Mouse (Mus musculus) hindbrain, embryonic 13.5 days (tissue): ENCODE results near the gene Rnf8. TPM values are rescaled to one million over a fixed set of nuclear protein-coding genes. Genes with fewer than 3 reads are reported as not detected.

Experiments used
- ATAC-seq: fragments of 200-750 bp; cut with Nextera tagmentation; 2 replicates; pipeline ENCODE4 v1.8.0; 2017; ENCODE audit warnings: moderate TSS enrichment; ENCODE audit not compliant: low FRiP score
- H3K27ac ChIP-seq: fragments of 300-500 bp; sonication (generic); 2 replicates; pipeline ENCODE4 v1.5.1; 2015; ENCODE audit warnings: inconsistent platforms, mild to moderate bottlenecking, moderate library complexity
- H3K27me3 ChIP-seq: fragments of 300-500 bp; sonication (generic); 2 replicates; pipeline ENCODE4 v1.6.1; 2015; ENCODE audit warnings: mild to moderate bottlenecking, inconsistent platforms
- H3K36me3 ChIP-seq: fragments of 300-500 bp; sonication (generic); 2 replicates; pipeline ENCODE4 v1.6.1; 2015; ENCODE audit warnings: mild to moderate bottlenecking, inconsistent platforms
- H3K4me1 ChIP-seq: fragments of 300-500 bp; sonication (generic); replicated peaks from 2 replicates; pipeline ENCODE4 v1.6.1; 2015; ENCODE audit warnings: inconsistent platforms
- H3K4me2 ChIP-seq: fragments of 300-500 bp; sonication (generic); 2 replicates; pipeline ENCODE4 v1.6.1; 2015; ENCODE audit warnings: inconsistent platforms, mild to moderate bottlenecking, moderate library complexity
- H3K4me3 ChIP-seq: fragments of 300-500 bp; sonication (generic); 2 replicates; pipeline ENCODE4 v1.5.1; 2015; ENCODE audit warnings: mild to moderate bottlenecking, inconsistent platforms
- H3K9ac ChIP-seq: fragments of 300-500 bp; sonication (generic); 2 replicates; pipeline ENCODE4 v1.6.1; 2015; ENCODE audit warnings: mild to moderate bottlenecking, inconsistent platforms
- H3K9me3 ChIP-seq: fragments of 300-500 bp; sonication (generic); 2 replicates; pipeline ENCODE4 v1.6.1; 2016; ENCODE audit warnings: inconsistent platforms
- WGBS: fragments of 180-500 bp; shearing (Covaris S2); methylation state at CpG from one replicate; pipeline ENCODE4 v1.1.7; 2015; 5-methylcytosine and 5-hydroxymethylcytosine counted together
- microRNA-seq: library from miRNA; unstranded; fragments of <30 nt; microRNA quantifications from one replicate; pipeline ENCODE4, GENCODE M21; 2016
- polyA plus RNA-seq: library from polyadenylated mRNA; unstranded; fragments of >200 nt; fragmentation: Nextera tagmentation; extraction: Ambion mirVana; gene quantifications from 2 replicates; pipeline ENCODE4 v1.2.1, GENCODE M21; 2015

Gene Rnf8
- polyA plus RNA-seq, 1 experiment from 2014 or later = 83.4 TPM

DNA sequence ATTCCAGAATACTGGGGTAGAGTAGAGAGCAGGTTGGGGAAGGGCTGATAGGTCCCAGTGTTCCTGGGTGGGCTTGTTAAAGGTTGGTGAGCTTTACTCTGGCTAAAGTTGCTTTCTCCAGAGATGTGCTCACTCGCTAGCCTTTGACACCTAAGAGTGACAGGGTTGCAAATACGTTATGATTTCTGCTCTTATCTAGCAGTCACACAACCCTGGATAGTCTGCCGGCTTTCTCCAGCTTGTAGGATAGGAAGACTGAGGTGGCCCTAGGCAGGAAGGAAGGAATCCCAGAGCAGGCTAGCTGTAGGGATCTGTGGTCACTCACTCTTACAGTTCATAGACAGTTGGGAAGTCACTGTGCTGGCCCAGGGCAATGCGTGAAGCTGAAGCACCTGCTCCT, 69.7 kb downstream of the Rnf8 start:
- Histone ChIP-seq H3K9ac (no peak overlapping the region), H3K36me3 (peaks cover 92% of the 10 kb centered on the region), H3K4me2 (no peak overlapping the region), H3K9me3 (no peaks in the 10 kb centered on the region), H3K4me1 (0 out of 2 replicates have a peak, but pooled peaks cover 13% of the 10 kb centered on the region), H3K4me3 (no peak overlapping the region), H3K27ac (no peak overlapping the region), H3K27me3 (no peaks in the 10 kb centered on the region)
- ATAC-seq = no peak
- whole genome bisulfite sequencing = 95% methylated on average over 4 of the region's 4 CpGs

DNA sequence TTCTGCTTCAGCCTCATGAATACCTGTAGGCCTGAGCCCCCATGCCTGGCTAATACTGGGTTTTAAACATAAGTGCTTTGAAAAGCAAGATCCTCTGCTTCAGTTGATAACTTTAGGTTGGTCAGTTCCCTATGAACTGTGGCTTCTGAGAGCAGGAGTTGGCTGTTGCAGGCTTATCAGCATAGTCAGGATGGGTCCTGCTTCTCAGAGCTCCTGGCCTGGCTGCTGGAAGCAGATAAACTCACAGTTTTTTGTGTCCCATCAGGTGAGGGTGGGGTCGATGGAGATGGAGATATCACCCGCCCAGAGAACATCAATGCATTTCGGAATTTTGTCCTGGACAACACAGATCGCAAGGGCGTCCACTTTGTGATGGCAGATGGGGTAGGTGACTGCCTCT, 72.2 kb downstream of the Rnf8 start:
- Histone ChIP-seq H3K9me3 (no peaks in the 10 kb centered on the region), H3K27ac (no peak overlapping the region), H3K4me1 (0 out of 2 replicates have a peak, but pooled peaks cover 3% of the 10 kb centered on the region), H3K36me3 (peaks cover 92% of the 10 kb centered on the region), H3K9ac (no peak overlapping the region), H3K27me3 (no peaks in the 10 kb centered on the region), H3K4me2 (no peak overlapping the region), H3K4me3 (no peak overlapping the region)
- no peak for ATAC-seq
- WGBS = 96% methylated on average over 5 of the region's 5 CpGs

DNA sequence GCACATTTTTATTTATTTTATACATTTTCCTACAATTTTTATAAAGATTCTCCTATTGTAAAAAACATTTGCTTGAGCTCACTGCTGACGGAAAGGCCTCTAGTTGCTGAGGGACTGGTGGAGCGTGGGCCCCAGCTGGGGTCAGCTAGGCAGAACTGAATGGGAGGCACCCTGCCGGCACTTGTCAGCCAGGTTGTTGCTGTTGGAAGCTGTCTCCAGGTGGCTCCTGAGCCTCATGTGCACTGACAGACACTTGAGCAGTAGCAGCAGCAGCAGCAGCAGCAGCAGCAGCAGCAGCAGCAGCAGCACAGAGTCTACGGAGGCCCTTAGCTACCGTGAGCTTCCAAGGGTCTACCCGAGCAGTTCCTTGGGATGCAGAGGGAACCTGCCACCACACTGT, 72.8 kb downstream of the Rnf8 start:
- 77% methylated on average over 6 of the region's 6 CpGs for WGBS
- no peak overlapping the region for H3K4me2 ChIP-seq
- peaks cover 88% of the 10 kb centered on the region for H3K36me3 ChIP-seq
- no peaks in the 10 kb centered on the region for H3K9me3 ChIP-seq
- H3K4me1 ChIP-seq = 0 out of 2 replicates have a peak, but pooled peaks cover 3% of the 10 kb centered on the region
- no peak overlapping the region for H3K4me3 ChIP-seq
- peak overlapping the region; percentile 40; the same call in 1 of the 2 replicates for H3K27ac ChIP-seq
- no peak for ATAC-seq
- no peaks in the 10 kb centered on the region for H3K27me3 ChIP-seq
- no peak overlapping the region for H3K9ac ChIP-seq

DNA sequence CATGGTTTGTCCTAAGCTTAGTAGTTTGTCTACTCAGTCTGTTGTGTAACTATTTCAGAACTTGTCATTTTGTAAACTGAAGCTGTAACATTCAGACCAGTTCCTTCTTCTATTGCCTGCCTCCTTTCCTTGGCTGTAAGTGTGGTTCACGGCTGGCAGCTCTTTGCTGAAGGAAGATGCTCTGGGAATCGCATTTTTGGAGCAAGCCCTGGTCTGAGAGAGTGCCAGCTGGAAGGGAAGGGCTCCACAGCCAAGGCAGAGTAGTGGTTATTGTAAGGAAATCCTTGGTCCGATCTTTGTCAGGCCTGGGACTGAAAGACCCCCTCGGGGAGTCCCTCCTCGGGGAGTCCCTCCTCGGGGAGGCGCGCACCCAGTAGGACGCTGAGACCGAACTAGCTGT, 74.0 kb downstream of the Rnf8 start:
- Histone ChIP-seq H3K4me2 (no peak overlapping the region), H3K36me3 (peaks cover 78% of the 10 kb centered on the region), H3K4me3 (no peak overlapping the region), H3K9me3 (no peaks in the 10 kb centered on the region), H3K9ac (no peak overlapping the region), H3K27ac (no peak overlapping the region), H3K27me3 (no peaks in the 10 kb centered on the region), H3K4me1 (no peaks in the 10 kb centered on the region)
- no peak for ATAC-seq
- 94% methylated on average over 10 of the region's 10 CpGs for WGBS

DNA sequence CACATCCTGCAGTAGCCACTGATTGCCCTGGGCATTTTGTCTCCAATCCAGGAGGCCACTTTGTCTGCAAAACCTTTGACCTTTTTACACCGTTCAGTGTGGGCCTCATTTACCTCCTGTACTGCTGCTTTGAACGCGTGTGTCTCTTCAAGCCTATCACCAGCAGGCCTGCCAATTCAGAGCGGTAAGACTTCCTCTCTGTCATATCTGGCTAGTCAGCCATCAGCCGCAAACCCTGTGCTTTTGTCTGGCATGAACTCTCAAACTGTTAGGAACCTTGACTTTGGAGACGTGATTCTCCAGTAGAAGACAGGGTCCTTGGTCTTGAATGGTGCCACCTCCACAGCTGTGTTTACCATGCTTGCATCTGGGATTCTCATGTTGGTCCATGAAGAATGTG, 75.7 kb downstream of the Rnf8 start:
- Histone ChIP-seq H3K9ac (no peak overlapping the region), H3K27me3 (no peaks in the 10 kb centered on the region), H3K4me1 (no peaks in the 10 kb centered on the region), H3K4me2 (no peak overlapping the region), H3K9me3 (no peaks in the 10 kb centered on the region), H3K36me3 (peaks cover 78% of the 10 kb centered on the region), H3K27ac (no peak overlapping the region), H3K4me3 (no peak overlapping the region)
- WGBS = 91% methylated on average over 6 of the region's 6 CpGs
- ATAC-seq = no peak

DNA sequence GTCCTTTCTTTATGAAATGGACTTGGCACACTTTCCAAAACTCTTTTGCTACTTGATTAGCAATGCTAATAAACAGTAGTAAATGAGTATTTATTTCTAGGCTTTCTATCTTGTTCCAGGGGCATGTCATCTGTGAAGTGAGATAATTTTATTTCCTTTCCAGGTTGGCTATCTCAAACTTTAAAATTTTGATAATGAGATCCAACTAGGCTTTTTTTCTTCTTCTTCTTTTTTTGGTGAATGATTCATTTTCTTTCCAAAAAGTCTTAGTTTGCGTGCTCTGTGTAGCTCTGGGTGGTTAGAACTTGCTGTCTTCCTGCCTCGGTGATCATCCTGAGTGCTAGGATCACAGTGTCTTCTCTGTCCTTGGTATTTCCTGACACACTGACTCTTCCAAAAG, 78.2 kb downstream of the Rnf8 start:
- WGBS = 90% methylated on average over 2 of the region's 2 CpGs
- ATAC-seq = no peak
- Histone ChIP-seq H3K27me3 (no peaks in the 10 kb centered on the region), H3K9ac (no peak overlapping the region), H3K27ac (no peak overlapping the region), H3K4me3 (no peak overlapping the region), H3K4me2 (no peak overlapping the region), H3K36me3 (peaks cover 74% of the 10 kb centered on the region), H3K4me1 (no peaks in the 10 kb centered on the region), H3K9me3 (no peaks in the 10 kb centered on the region)

DNA sequence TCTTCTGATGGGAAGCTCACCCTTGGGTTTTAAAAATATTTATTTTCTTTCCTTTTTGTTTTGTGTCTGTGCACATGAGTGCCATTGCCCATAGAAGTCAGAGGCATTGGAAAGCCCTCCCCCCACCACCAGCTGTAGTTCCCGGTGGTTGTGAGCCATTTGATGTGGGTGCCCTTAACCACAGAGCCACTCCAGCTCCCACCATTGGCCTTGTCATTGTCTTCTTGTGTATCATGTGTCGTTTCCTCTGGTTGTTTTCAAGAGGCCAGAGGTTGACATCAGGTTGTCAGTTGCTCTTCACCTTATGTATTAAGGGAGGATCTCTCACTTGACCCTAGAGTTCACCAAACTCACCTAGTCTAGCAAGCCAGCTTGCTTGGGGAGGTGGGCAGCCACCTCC, 79.0 kb downstream of the Rnf8 start:
- 80% methylated on average over 2 of the region's 2 CpGs for WGBS
- Histone ChIP-seq H3K4me3 (no peak overlapping the region), H3K4me1 (no peaks in the 10 kb centered on the region), H3K36me3 (peaks cover 75% of the 10 kb centered on the region), H3K27ac (no peak overlapping the region), H3K27me3 (no peaks in the 10 kb centered on the region), H3K4me2 (no peak overlapping the region), H3K9me3 (no peaks in the 10 kb centered on the region), H3K9ac (no peak overlapping the region)
- no peak for ATAC-seq

DNA sequence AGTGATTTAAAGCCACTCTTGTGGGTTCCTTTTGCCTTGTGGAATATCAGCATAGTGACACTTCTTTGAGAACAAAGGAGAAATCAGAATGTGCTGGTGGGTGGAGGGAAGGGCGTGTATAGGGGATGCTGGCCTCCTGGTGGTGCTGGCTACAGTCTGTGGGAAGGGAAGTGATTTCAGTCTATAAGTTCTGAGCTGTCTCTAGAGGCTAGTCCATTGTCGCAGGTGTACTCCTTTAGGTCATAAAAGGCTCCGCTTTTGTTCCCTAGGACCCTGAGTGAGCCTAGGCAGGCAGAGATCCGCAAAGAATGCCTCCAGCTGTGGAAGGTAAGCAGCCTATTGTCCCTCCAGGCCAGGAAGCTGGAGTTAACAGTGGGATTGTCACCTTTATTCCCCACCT, 79.9 kb downstream of the Rnf8 start:
- peaks cover 80% of the 10 kb centered on the region for H3K36me3 ChIP-seq
- 86% methylated on average over 4 of the region's 4 CpGs for WGBS

More for the DNA sequence above, 79.9 kb downstream of the Rnf8 start:
- Histone ChIP-seq H3K27ac (no peak overlapping the region), H3K9me3 (no peaks in the 10 kb centered on the region), H3K4me3 (no peak overlapping the region), H3K9ac (no peak overlapping the region), H3K4me2 (no peak overlapping the region), H3K27me3 (no peaks in the 10 kb centered on the region), H3K4me1 (no peaks in the 10 kb centered on the region)
- ATAC-seq = no peak

Small RNA genes within 50 kb of the gene (microRNA-seq; reads per million reads assigned to microRNA genes)
- gene Mir7667 = not detected

Other genes with a start within 250 kb of the Rnf8 start
- gene Pim1, start 124.0 kb upstream of the Rnf8 start, polyA plus RNA-seq = 12.7 and 13.8 TPM in 2 replicates
- not detected in 2 replicates for gene Gm17657, start 65.2 kb upstream of the Rnf8 start, polyA plus RNA-seq
- gene Tbc1d22b, start 65.0 kb upstream of the Rnf8 start, polyA plus RNA-seq = 22.1 and 22.8 TPM in 2 replicates
- gene Tmem217, start 62.4 kb upstream of the Rnf8 start, polyA plus RNA-seq = 1.6 and 1.8 TPM in 2 replicates
- gene Gm28043, start 86 bp downstream of the Rnf8 start, polyA plus RNA-seq = 2.9 and 3.8 TPM in 2 replicates
- gene Cmtr1, start 45.8 kb downstream of the Rnf8 start, polyA plus RNA-seq = 132 and 139 TPM in 2 replicates
- gene Ccdc167, start 102.3 kb downstream of the Rnf8 start, polyA plus RNA-seq = 10.7 and 13.4 TPM in 2 replicates